Mouse (Mus musculus) spleen, postnatal 0 days (tissue): ENCODE results near the gene Spast. TPM values are rescaled to one million over a fixed set of nuclear protein-coding genes. Genes with fewer than 3 reads are reported as not detected.

ENCODE experiments used
- polyA plus RNA-seq: library from polyadenylated mRNA; unstranded; fragments of >200 nt; fragmentation: Nextera tagmentation; extraction: Ambion mirVana; gene quantifications from 2 replicates; pipeline ENCODE4 v1.2.1, GENCODE M21; 2015

The Spast gene
- 8.4 and 8.6 TPM in 2 replicates for polyA plus RNA-seq

DNA sequence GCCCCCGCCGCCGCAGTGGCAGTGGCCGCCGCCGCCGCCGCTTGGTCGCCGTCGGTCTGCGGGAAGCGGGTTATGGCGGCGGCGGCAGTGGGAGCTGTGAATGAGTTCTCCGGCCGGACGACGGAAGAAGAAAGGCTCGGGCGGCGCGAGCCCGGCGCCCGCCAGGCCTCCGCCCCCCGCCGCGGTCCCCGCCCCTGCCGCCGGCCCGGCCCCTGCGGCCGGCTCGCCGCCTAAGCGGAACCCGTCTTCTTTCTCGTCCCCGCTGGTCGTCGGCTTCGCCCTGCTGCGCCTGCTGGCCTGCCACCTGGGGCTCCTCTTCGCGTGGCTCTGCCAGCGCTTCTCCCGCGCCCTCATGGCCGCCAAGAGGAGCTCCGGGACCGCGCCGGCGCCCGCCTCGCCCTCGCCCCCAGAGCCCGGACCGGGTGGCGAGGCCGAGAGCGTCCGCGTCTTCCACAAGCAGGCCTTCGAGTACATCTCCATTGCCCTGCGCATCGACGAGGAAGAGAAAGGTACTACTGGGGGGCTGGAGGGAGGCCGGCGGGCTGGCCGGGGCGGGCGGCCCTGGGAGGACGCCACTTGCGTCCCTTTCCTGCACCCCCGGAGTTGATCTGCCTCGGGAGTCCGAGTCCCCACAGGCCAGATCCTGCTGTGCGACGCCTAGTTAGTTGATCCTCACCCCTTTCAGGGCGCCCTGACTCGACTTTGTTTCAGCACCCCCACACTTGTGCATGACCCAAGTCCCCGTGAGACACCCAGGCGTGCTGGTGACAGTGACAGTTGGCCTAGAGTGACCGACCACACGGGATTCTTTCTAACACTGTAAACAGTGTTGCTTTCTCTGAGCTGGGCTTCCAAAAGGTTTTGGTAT lies at the start of gene Spast:
Spast (plus strand) TSS at position 51 of the 868 bp plus-strand sequence.

DNA sequence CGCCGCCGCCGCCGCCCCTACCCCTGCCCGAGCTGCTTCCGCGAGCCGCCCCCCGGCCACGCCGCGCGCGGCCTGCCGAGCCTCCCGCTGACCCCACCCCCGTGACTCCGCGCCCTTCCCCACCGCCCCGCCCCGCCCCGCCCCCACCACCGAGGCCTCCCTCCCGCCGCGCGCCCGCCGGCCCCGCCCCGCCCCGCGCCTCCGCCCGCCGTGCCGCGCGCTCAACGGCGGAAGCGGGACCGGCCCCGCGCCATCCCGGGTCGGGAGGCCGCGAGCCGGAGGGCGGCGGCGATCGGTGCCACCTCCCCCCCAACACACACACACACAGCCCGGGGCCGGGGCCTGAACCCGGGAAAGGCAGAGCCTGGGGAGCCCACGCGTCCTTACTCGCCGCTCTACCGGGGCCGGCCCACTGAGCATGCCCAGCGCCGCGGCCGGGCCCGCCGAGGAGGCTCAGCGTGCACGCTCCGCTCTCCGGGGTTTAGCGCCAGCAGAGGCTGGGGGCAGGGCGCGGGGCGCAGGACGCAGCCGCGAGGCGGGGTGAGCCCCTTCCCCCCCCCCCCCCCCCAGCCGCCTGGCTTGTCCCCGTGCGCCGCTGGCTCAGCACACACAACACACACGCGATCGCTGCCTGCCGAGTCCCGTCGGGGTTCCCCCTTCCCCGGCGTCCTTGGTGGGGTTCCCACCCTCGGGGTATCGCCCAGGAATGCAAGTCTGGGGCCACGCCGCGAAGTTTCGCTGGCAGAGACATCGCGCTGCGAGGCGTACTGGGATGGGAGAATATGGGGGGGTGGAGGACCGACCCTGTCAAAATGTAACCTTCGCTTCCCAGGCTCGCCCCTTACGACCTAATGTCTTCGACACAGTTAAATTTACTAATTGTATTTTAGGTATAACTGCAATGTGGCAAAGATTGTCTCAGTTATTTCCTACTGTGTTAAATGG lies 43.5 kb upstream of the Spast start, which contains the start of gene Memo1:
Memo1 (minus strand) TSS at position 496 of the 945 bp plus-strand sequence.

DNA sequence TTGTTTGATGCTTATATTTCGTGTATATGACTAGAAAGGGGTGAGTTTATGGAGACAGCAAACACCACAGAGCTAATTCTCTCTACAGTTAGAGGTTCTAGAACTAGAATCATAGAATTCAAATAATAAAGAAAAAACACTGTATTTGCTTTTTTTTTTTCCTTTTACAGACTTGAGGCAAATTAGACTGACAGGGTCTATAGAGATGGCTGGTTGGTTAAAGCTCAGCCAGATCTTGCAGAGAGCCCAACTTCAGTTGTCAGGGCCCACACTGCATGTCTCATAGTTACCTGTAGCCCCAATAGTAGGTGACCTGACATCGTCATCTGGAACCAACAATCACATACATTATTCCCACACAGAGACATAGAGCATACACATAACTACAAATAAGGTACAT lies 14.9 kb upstream of the Spast start, which contains the start of gene Dpy30:
Dpy30 (minus strand) TSS at position 101 of the 400 bp plus-strand sequence.

DNA sequence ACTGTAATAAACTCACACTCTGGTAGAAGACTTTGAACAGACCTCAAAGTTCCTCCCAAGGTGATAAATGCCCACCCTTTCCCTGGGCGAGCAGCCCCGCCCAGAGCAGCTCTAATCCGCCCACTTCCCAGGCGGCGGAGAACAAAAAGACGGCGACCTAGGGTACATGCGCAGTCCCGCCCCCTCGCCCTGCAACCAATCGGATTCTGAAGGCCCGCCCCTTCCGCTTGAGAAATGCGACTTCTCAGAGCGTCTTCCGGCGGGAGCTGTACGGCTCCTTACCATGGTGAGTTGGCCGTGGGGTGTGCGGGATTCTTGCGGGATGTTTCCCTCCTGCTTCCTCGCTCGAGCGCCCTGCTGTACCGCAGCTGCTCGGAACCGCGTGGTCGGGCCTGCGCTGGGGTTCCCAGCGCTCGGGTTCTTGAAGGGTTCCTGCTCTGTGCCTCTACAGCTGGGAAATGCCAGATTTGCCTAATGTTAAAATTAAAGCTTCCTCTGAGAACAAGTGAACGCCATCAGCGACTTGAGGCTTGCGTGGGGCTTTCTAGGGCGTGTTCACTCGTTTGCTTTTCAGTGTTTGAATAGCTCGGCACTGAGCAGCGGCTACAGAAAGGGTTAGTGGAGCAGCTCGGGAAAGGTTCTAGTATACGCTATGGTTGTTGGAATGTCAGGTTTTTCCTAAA lies 56.7 kb downstream of the Spast start, which contains the start of gene Slc30a6:
Slc30a6 (plus strand) TSS at position 226 of the 683 bp plus-strand sequence.

Other genes starting within 250 kb of the Spast start
- 139 and 151 TPM in 2 replicates for gene Memo1, start 43.5 kb upstream of the Spast start, polyA plus RNA-seq
- 192 and 217 TPM in 2 replicates for gene Dpy30, start 15.0 kb upstream of the Spast start, polyA plus RNA-seq
- gene Slc30a6, start 56.6 kb downstream of the Spast start, polyA plus RNA-seq, result 17.2 and 18.8 TPM in 2 replicates
- gene Nlrc4, start 120.2 kb downstream of the Spast start, polyA plus RNA-seq, result 0.78 and 0.93 TPM in 2 replicates
- 77.5 and 81.0 TPM in 2 replicates for gene Yipf4, start 150.5 kb downstream of the Spast start, polyA plus RNA-seq
- gene Birc6, start 189.3 kb downstream of the Spast start, polyA plus RNA-seq, result 70.1 and 72.1 TPM in 2 replicates